Mouse (Mus musculus) G1E (cell line): ENCODE measurements around the gene Magi2.

ENCODE experiments used
- CTCF ChIP-seq: IDR thresholded peaks from 2 replicates; pipeline ENCODE4 v1.5.1; 2012; ENCODE audit warnings: low read depth, low read length, inconsistent platforms, mixed read lengths
- GATA1 ChIP-seq: IDR thresholded peaks from 2 replicates; pipeline ENCODE4 v1.6.1; 2012; ENCODE audit warnings: borderline replicate concordance, low read length, inconsistent platforms, mixed read lengths

DNA sequence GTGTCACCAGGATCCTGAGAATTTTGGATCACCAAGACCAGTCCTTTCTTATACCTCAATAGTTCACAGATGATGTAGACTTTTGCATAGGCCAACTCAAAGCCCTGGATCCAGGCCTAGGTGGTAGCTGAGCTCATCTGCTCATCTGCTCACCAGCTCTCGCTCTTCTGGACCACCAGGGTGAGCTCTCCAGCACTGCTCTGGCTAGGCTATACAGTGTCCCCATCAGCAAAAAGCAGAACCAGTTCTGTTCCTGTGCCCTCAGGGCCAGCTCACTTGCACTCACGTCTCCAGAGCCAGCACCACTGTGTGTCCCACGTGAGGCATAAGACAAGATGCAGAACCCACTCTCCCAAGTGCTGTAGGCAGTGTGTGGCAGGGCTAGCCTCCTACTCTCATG is 747.0 kb downstream of the Magi2 start:
- TF ChIP-seq GATA1: no peak
- no peak for TF ChIP-seq CTCF
